Mouse (Mus musculus): Measurements from ENCODE around the gene Olfr1472.
"Not testable (repeated sequence)": the region's sequence is repeated elsewhere in the genome, so short reads cannot be mapped to it uniquely, and the experiment has no call there.

Gene Olfr1472

GRCm38 (mm10) chr19:13455986-13456385, at the start of gene Olfr1472:
Olfr1472 (minus strand) TSS chr19:13456086.
- no peak for DNase-seq (ENCODE audit: low read depth)

- no peak for DNase-seq (ENCODE audit: low read depth)
Measured at GRCm38 (mm10) chr19:13500246-13500645, 44.4 kb upstream of the Olfr1472 start, which contains the start of gene Olfr1477. Olfr1477 (plus strand) TSS chr19:13500546.

GRCm38 (mm10) chr19:13480096-13480495, 24.2 kb upstream of the Olfr1472 start, which contains the start of gene Olfr1475:
Olfr1475 (minus strand) TSS chr19:13480196.
- DNase-seq (ENCODE audit: low read depth) = no peak

- DNase-seq (ENCODE audit: low read depth) = not testable (repeated sequence)
Measured at GRCm38 (mm10) chr19:13469265-13469664, 13.4 kb upstream of the Olfr1472 start, which contains the start of gene Olfr1474. Olfr1474 (plus strand) TSS chr19:13469565.

- not testable (repeated sequence) for DNase-seq (ENCODE audit: low read depth)
Measured at GRCm38 (mm10) chr19:13443109-13443508, 12.8 kb downstream of the Olfr1472 start, which contains the start of gene Olfr1471. Olfr1471 (plus strand) TSS chr19:13443409.

- DNase-seq (ENCODE audit: low read depth) = no peak
Measured at GRCm38 (mm10) chr19:13407549-13407948, 48.3 kb downstream of the Olfr1472 start, which contains the start of gene Olfr1469. Olfr1469 (plus strand) TSS chr19:13407849.

Data from c-Kit-positive CD71-positive TER-119-negative erythroid progenitor cells, embryonic 14.5 days (primary cell).